Mouse (Mus musculus) spleen, adult 2 months (tissue): ENCODE measurements around the gene Khdc4.

Experiments
- CTCF ChIP-seq: fragments of 200-500 bp; IDR thresholded peaks from 2 replicates; pipeline ENCODE4 v1.5.1; 2011; ENCODE audit warnings: mild to moderate bottlenecking, inconsistent platforms; ENCODE audit not compliant: insufficient read depth, insufficient read length, insufficient replicate concordance; ENCODE audit errors: extremely low read depth
- POLR2A ChIP-seq: fragments of 200-500 bp; IDR thresholded peaks from 2 replicates; pipeline ENCODE4 v1.6.1; 2011; ENCODE audit warnings: low read depth, low read length, inconsistent platforms

DNA sequence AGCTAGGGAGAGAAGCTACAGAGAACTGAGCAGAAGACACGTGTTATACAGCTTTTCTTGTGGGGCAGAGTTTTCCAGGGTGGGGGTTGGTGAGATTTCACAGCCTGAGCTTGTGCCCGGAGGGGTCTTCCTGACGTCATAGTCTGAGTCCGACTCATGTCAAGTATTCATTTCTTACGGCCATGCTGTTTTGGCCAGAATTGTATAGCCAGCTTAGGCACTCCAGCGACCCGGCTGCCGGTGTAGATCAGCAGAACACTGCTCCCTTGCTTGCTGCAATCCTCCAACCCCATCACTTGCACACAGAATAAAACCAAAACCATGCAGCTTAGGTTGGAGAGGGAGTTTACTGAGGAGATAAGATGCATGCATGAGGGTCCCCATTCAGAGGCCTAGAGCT, 30.0 kb upstream of the Khdc4 start:
- TF ChIP-seq CTCF = no peak
- no peak for TF ChIP-seq POLR2A
